Mouse (Mus musculus) ES-Bruce4 (cell line): ENCODE results near the gene Mtg1. TPM values are rescaled to one million over a fixed set of nuclear protein-coding genes. Genes with fewer than 3 reads are reported as not detected.

ENCODE experiments used
- H3K27ac ChIP-seq: 2 replicates; pipeline ENCODE4 v1.5.1; 2012; ENCODE audit warnings: low read length, inconsistent platforms; ENCODE audit not compliant: insufficient read depth
- H3K27me3 ChIP-seq: 2 replicates; pipeline ENCODE4 v1.6.1; 2012; ENCODE audit warnings: mild to moderate bottlenecking, low read length, inconsistent platforms; ENCODE audit not compliant: control insufficient read depth, poor library complexity, insufficient read depth, severe bottlenecking
- H3K36me3 ChIP-seq: 2 replicates; pipeline ENCODE4 v1.6.1; 2012; ENCODE audit warnings: inconsistent platforms, mild to moderate bottlenecking, low read length, moderate library complexity; ENCODE audit not compliant: control insufficient read depth, poor library complexity, insufficient read depth, severe bottlenecking
- H3K4me1 ChIP-seq: one replicate; pipeline ENCODE4 v1.8.1; 2011; ENCODE audit warnings: low read length; ENCODE audit not compliant: control insufficient read depth, insufficient read depth
- H3K4me3 ChIP-seq: 2 replicates; pipeline ENCODE4 v1.5.1; 2011; ENCODE audit warnings: low read depth, mild to moderate bottlenecking, low read length
- H3K9ac ChIP-seq: 2 replicates; pipeline ENCODE4 v1.6.1; 2012; ENCODE audit warnings: low read depth, mild to moderate bottlenecking, inconsistent platforms; ENCODE audit not compliant: poor library complexity, severe bottlenecking
- H3K9me3 ChIP-seq: replicated peaks from 2 replicates; pipeline ENCODE4 v1.6.1; 2012; ENCODE audit warnings: mild to moderate bottlenecking, low read length, inconsistent platforms; ENCODE audit not compliant: control insufficient read depth, poor library complexity, insufficient read depth, severe bottlenecking
- CTCF ChIP-seq: IDR thresholded peaks from one replicate; pipeline ENCODE4 v1.8.1; 2011; ENCODE audit warnings: low read depth, low read length
- EP300 ChIP-seq: IDR thresholded peaks from 2 replicates; pipeline ENCODE4 v1.6.1; 2011; ENCODE audit warnings: low read depth, low read length; ENCODE audit not compliant: insufficient read depth
- POLR2A ChIP-seq: IDR thresholded peaks from one replicate; pipeline ENCODE4 v1.8.1; 2011; ENCODE audit warnings: low read length; ENCODE audit not compliant: insufficient read depth
- polyA plus RNA-seq: library from polyadenylated mRNA; stranded (reverse); fragments of >200 nt; gene quantifications from 2 replicates; pipeline ENCODE4 v1.2.4, GENCODE M21; 2011; ENCODE audit warnings: low read depth; ENCODE audit not compliant: missing spikeins, insufficient read depth, insufficient read length

Gene Mtg1
- polyA plus RNA-seq, 1 experiment = 44.0 TPM

DNA sequence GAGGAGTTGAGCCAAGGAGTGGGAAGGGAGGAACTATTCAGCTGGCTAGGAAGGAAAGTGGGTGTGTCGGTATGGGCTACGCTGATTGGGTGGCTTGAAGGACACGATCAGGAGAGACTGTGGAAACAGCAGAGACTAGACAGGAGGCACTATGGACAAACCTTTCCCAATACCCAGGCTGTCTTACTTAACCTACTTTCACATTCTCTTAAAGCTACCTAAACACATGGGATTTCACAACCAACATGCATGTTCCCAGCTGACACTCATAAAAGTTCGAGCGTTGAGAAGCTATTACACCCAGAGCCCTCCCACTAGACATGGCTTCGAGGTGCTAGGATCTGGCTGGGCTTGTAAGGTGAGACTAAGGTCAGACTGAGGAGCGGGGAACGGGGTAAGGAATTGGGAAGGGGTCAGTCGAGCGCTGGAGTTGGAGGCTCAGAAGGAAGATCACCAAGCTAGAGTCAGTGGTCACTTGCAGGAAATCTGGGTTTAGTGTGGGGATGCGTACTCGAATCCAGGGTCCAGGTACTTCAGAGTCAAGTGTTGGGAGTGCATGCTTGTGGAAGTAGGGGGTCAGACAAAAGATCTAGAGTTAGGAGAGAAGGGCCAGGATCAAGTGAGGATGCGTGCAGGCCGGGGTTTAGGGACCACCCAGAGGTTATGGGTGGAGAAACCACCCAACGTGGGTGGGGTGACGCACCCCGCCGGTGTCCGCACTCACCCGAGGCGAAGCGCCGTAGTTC lies 21.6 kb upstream of the Mtg1 start, which contains the start of gene Paox:
Gene Paox, plus strand, starts transcription at position 217 of the 746 bp plus-strand sequence.
- Histone ChIP-seq H3K9ac (peak within 1 kb of the TSS; percentile 70), H3K27ac (peak within 1 kb of the TSS; percentile 58), H3K27me3 (no peaks in the 10 kb centered on the region), H3K9me3 (no peaks in the 10 kb centered on the region), H3K4me3 (peak within 1 kb of the TSS; percentile 82), H3K36me3 (peaks cover 15% of the 10 kb centered on the region), H3K4me1 (peaks cover 2% of the 10 kb centered on the region)
- TF ChIP-seq EP300 (no peak), CTCF (no peak), POLR2A (no peak)

DNA sequence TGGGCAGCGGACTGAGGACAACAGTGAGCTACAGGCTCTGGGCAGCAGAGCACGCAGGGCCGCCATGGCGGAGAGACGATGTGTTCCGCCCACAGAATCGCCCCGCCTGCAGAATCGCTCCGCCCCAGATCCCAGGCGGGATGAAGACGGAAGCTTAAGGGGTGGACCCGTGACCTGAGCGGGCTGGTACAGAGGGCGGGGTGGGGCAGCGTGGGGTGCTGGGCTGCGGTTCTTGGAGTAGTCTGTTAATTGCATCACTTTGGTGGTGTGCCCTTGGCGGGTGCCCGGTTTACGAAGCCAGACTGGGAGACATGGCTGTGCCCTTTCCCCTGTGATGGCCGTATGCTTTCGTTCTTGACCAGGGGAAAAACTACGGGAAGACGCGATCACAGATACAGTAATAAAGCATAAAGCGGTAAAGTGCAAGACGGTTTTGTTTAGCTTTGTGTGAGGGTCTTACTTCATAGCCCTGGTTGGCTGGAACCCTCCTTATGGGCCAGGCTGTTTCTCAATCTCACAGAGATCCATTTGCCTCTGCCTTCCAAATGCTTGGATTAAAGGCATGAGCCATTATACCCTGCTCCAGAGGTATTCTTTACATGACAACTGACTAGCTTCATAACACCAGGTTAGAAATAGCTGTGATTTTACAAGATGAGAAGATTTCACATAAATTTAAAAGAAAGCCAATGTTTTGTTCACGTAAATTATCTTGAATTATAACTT lies 20.9 kb upstream of the Mtg1 start, which contains the start of gene Echs1:
Gene Echs1, minus strand, starts transcription at position 148 of the 726 bp plus-strand sequence.
- no peaks in the 10 kb centered on the region for H3K9me3 ChIP-seq
- TF ChIP-seq EP300 (no peak), POLR2A (peak; percentile 82)
- peak within 1 kb of the TSS; percentile 70 for H3K9ac ChIP-seq
- peaks cover 2% of the 10 kb centered on the region for H3K4me1 ChIP-seq
- H3K36me3 ChIP-seq = peaks cover 10% of the 10 kb centered on the region
- H3K27ac ChIP-seq = peak within 1 kb of the TSS; percentile 62
- H3K27me3 ChIP-seq = no peaks in the 10 kb centered on the region
- peak within 1 kb of the TSS; percentile 82 for H3K4me3 ChIP-seq

DNA sequence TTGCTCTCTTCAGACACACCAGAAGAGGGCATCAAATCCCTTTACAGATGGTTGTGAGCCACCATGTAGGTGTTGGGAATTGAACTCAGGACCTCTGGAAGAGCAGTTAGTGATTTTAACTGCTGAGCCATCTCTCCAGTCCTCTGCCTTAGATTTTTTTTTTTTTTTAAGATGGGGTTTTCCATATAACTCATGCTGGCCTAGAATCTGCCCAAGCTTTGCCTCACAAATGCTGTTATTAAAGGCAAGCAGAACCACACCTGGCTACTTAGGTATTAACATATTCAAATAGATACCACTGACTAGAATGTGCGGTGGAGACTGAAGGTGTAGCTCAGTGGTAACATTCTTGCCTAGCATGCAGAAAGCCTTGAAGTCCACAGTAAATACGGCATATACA lies 16.9 kb upstream of the Mtg1 start:
- Histone ChIP-seq H3K27me3 (no peaks in the 10 kb centered on the region), H3K9me3 (no peaks in the 10 kb centered on the region), H3K27ac (no peak overlapping the region), H3K4me3 (no peak overlapping the region), H3K9ac (no peak overlapping the region), H3K4me1 (peaks cover 2% of the 10 kb centered on the region), H3K36me3 (no peaks in the 10 kb centered on the region)
- TF ChIP-seq POLR2A = no peak
- no peak for TF ChIP-seq EP300
- TF ChIP-seq CTCF = no peak

DNA sequence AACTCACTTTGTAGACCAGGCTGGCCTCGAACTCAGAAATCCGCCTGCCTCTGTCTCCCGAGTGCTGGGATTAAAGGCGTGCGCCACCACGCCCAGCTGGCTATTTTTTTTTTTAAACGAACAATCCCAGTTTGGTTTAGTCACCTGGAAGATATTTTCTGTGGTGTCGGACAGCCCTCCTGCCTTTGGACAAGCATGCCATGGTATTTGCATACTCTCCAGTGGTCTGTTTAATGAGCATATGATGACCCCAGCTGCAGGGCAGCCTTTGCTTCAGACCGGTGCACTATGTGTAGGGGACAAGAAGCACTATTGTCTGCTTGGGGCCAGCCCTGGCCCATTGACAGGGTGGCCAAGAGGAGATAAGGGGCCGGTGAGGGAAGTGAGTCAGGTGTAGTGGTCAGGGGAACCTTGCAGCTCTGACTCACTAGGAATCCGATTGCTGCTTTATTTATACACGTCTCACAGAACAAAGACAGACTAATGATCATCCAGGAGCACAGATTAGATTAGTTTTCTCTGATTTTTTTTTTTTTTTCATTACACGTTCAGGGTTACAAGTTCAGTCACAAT lies 15.9 kb upstream of the Mtg1 start:
- H3K9ac ChIP-seq = no peak overlapping the region
- no peak overlapping the region for H3K27ac ChIP-seq
- no peak for TF ChIP-seq CTCF
- TF ChIP-seq POLR2A = no peak
- no peak for TF ChIP-seq EP300
- no peaks in the 10 kb centered on the region for H3K36me3 ChIP-seq
- peaks cover 2% of the 10 kb centered on the region for H3K4me1 ChIP-seq
- H3K4me3 ChIP-seq = no peak overlapping the region
- H3K9me3 ChIP-seq = no peaks in the 10 kb centered on the region
- H3K27me3 ChIP-seq = no peaks in the 10 kb centered on the region

DNA sequence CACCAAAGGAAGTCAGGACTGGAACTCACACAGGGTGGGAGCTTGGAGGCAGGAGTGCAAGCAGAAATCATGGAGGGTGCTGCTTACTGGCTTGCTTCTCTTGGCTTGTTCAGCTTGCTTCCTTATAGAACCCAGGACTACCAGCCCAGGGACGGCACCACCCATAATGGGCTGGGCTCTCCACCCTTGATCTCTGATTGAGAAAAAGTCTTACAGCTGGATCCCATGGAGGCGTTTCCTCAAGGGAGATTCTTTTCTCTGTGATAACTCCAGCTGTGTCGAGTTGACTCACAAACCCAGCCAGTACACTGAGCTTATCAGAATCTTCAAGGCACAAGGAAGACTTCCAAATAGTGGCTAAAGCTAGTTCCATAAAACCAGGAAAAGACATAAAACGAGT lies 14.6 kb upstream of the Mtg1 start:
- no peak overlapping the region for H3K9ac ChIP-seq
- no peak overlapping the region for H3K4me3 ChIP-seq
- no peaks in the 10 kb centered on the region for H3K9me3 ChIP-seq
- H3K36me3 ChIP-seq = no peaks in the 10 kb centered on the region
- peaks cover 7% of the 10 kb centered on the region for H3K4me1 ChIP-seq
- no peaks in the 10 kb centered on the region for H3K27me3 ChIP-seq
- H3K27ac ChIP-seq = no peak overlapping the region
- no peak for TF ChIP-seq EP300
- no peak for TF ChIP-seq CTCF
- TF ChIP-seq POLR2A = no peak

DNA sequence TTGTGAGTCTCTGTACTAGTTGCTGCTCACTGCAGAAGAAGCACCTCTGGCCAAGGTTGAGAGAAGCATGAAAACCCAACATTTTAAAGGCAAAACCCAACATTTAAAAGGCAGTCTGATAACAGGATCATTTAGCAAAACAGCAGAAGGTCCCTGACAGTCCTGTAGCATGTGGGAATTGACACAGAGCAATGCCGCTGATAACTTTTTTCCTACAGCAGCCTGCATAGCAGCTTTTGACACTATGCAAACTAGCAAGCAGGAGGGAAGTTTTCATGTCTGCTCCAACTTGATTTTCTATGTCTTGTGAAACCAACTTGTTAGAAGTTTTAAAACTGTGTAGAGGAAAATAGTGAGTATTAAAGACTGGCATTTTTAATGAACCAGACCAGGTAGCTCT lies 13.0 kb upstream of the Mtg1 start:
- H3K27ac ChIP-seq = no peak overlapping the region
- peaks cover 3% of the 10 kb centered on the region; the same call in 1 of the 2 replicates for H3K36me3 ChIP-seq
- no peaks in the 10 kb centered on the region for H3K27me3 ChIP-seq
- no peak overlapping the region for H3K9ac ChIP-seq
- H3K9me3 ChIP-seq = no peaks in the 10 kb centered on the region
- TF ChIP-seq CTCF (no peak), POLR2A (no peak), EP300 (no peak)
- no peak overlapping the region for H3K4me3 ChIP-seq
- H3K4me1 ChIP-seq = peaks cover 7% of the 10 kb centered on the region
